Mouse (Mus musculus) megakaryocyte-erythroid progenitor cell, adult 5-6 weeks (primary cell): ENCODE results near the gene Slc12a6. TPM values are rescaled to one million over a fixed set of nuclear protein-coding genes. Genes with fewer than 3 reads are reported as not detected.

Experiments
- ATAC-seq: replicated peaks from 2 replicates; pipeline ENCODE4 v1.8.0; 2016; ENCODE audit warnings: mild to moderate bottlenecking, inconsistent platforms; ENCODE audit not compliant: severe bottlenecking, poor library complexity, low FRiP score, low TSS enrichment
- total RNA-seq, 2 experiments: library from RNA; stranded (forward) in 1 of 2; stranded (reverse) in 1 of 2; fragments of 200-1000, 215-1000 nt in 1 of 2; fragments of >200 nt in 1 of 2; fragmentation: Nextera tagmentation in 1 of 2; gene quantifications; 2 replicates each; pipeline ENCODE4 v1.2.3; 2014 to 2017

Slc12a6 gene
- total RNA-seq, 2 experiments from 2014 or later = 41.3 to 62.2 TPM

- ATAC-seq = 0 out of 2 replicates have a peak, but pooled peaks have one; percentile 13
These were observed 109.0 kb downstream of the Slc12a6 start for GRCm38 (mm10) chr2:112374610-112375009.

- ATAC-seq = peak; percentile 91
These were observed 113.6 kb downstream of the Slc12a6 start, which contains the start of gene Katnbl1 for GRCm38 (mm10) chr2:112378973-112379898. Katnbl1 (plus strand) TSS chr2:112379211.

GRCm38 (mm10) chr2:112380131-112380530 is 114.5 kb downstream of the Slc12a6 start:
- no peak for ATAC-seq

GRCm38 (mm10) chr2:112381219-112381618 is 115.6 kb downstream of the Slc12a6 start:
- ATAC-seq = no peak

GRCm38 (mm10) chr2:112390843-112391242 is 125.2 kb downstream of the Slc12a6 start:
- ATAC-seq = no peak

- ATAC-seq = no peak
These were observed 125.8 kb downstream of the Slc12a6 start for GRCm38 (mm10) chr2:112391346-112392000.

GRCm38 (mm10) chr2:112392689-112393088 is 127.1 kb downstream of the Slc12a6 start:
- ATAC-seq = no peak

- no peak for ATAC-seq
These were observed 128.3 kb downstream of the Slc12a6 start for GRCm38 (mm10) chr2:112393958-112394357.

GRCm38 (mm10) chr2:112396649-112397048 is 131.0 kb downstream of the Slc12a6 start:
- peak; percentile 79 for ATAC-seq

- no peak for ATAC-seq
These were observed 141.4 kb downstream of the Slc12a6 start for GRCm38 (mm10) chr2:112407030-112407429.

Other genes with a start within 250 kb of the Slc12a6 start
- gene Olfr1311, start 241.4 kb upstream of the Slc12a6 start, total RNA-seq (2014; fragmentation: Nextera tagmentation) = not detected in 2 replicates
- not detected in 2 replicates for gene Olfr1311, start 241.4 kb upstream of the Slc12a6 start, total RNA-seq (2017)
- gene Olfr1312, start 215.6 kb upstream of the Slc12a6 start, total RNA-seq (2014; fragmentation: Nextera tagmentation) = not detected in 2 replicates
- gene Olfr1312, start 215.6 kb upstream of the Slc12a6 start, total RNA-seq (2017) = not detected in 2 replicates
- not detected in 2 replicates for gene Olfr1313, start 188.0 kb upstream of the Slc12a6 start, total RNA-seq (2014; fragmentation: Nextera tagmentation)
- not detected in 2 replicates for gene Olfr1313, start 188.0 kb upstream of the Slc12a6 start, total RNA-seq (2017)
- not detected in 2 replicates for gene Olfr1314, start 169.0 kb upstream of the Slc12a6 start, total RNA-seq (2014; fragmentation: Nextera tagmentation)
- not detected in 2 replicates for gene Olfr1314, start 169.0 kb upstream of the Slc12a6 start, total RNA-seq (2017)
- gene Olfr1315-ps1, start 150.4 kb upstream of the Slc12a6 start, total RNA-seq (2014; fragmentation: Nextera tagmentation) = not detected in 2 replicates
- gene Olfr1315-ps1, start 150.4 kb upstream of the Slc12a6 start, total RNA-seq (2017) = not detected in 2 replicates
- gene Olfr1316, start 130.8 kb upstream of the Slc12a6 start, total RNA-seq (2014; fragmentation: Nextera tagmentation) = not detected in 2 replicates
- gene Olfr1316, start 130.8 kb upstream of the Slc12a6 start, total RNA-seq (2017) = not detected in 2 replicates
- gene Olfr1317, start 125.5 kb upstream of the Slc12a6 start, total RNA-seq (2014; fragmentation: Nextera tagmentation) = not detected in 2 replicates
- not detected in 2 replicates for gene Olfr1317, start 125.5 kb upstream of the Slc12a6 start, total RNA-seq (2017)
- gene Olfr1318, start 111.6 kb upstream of the Slc12a6 start, total RNA-seq (2014; fragmentation: Nextera tagmentation) = not detected in 2 replicates
- not detected in 2 replicates for gene Olfr1318, start 111.6 kb upstream of the Slc12a6 start, total RNA-seq (2017)
- gene Lpcat4, start 26.4 kb upstream of the Slc12a6 start, total RNA-seq (2014; fragmentation: Nextera tagmentation) = 2.4 and 3.4 TPM in 2 replicates
- 8.5 TPM in 1 of 2 replicates, not detected in the other for gene Lpcat4, start 26.4 kb upstream of the Slc12a6 start, total RNA-seq (2017)
- gene Nutm1, start 6.5 kb upstream of the Slc12a6 start, total RNA-seq (2014; fragmentation: Nextera tagmentation) = not detected in 2 replicates
- 0.42 TPM in 1 of 2 replicates, not detected in the other for gene Nutm1, start 6.5 kb upstream of the Slc12a6 start, total RNA-seq (2017)
- 165 and 205 TPM in 2 replicates for gene Nop10, start 3.9 kb upstream of the Slc12a6 start, total RNA-seq (2014; fragmentation: Nextera tagmentation)
- 238 and 272 TPM in 2 replicates for gene Nop10, start 3.9 kb upstream of the Slc12a6 start, total RNA-seq (2017)
- gene Gm21985, start 489 bp downstream of the Slc12a6 start, total RNA-seq (2014; fragmentation: Nextera tagmentation) = 0.74 and 2.5 TPM in 2 replicates
- 1.6 TPM in 1 of 2 replicates, not detected in the other for gene Gm21985, start 489 bp downstream of the Slc12a6 start, total RNA-seq (2017)
- 77.4 and 77.7 TPM in 2 replicates for gene Emc4, start 102.2 kb downstream of the Slc12a6 start, total RNA-seq (2014; fragmentation: Nextera tagmentation)
- gene Emc4, start 102.2 kb downstream of the Slc12a6 start, total RNA-seq (2017) = 79.5 and 97.8 TPM in 2 replicates
- gene Katnbl1, start 113.4 kb downstream of the Slc12a6 start, total RNA-seq (2014; fragmentation: Nextera tagmentation) = 17.0 and 20.8 TPM in 2 replicates
- gene Katnbl1, start 113.4 kb downstream of the Slc12a6 start, total RNA-seq (2017) = 20.1 and 27.8 TPM in 2 replicates
- 13.8 and 14.7 TPM in 2 replicates for gene Emc7, start 189.2 kb downstream of the Slc12a6 start, total RNA-seq (2014; fragmentation: Nextera tagmentation)
- gene Emc7, start 189.2 kb downstream of the Slc12a6 start, total RNA-seq (2017) = 9.7 and 10.5 TPM in 2 replicates
- not detected in 2 replicates for gene Chrm5, start 214.9 kb downstream of the Slc12a6 start, total RNA-seq (2014; fragmentation: Nextera tagmentation)
- gene Chrm5, start 214.9 kb downstream of the Slc12a6 start, total RNA-seq (2017) = not detected in 2 replicates
- gene Aven, start 227.1 kb downstream of the Slc12a6 start, total RNA-seq (2014; fragmentation: Nextera tagmentation) = 11.9 and 27.4 TPM in 2 replicates
- gene Aven, start 227.1 kb downstream of the Slc12a6 start, total RNA-seq (2017) = 48.4 and 50.6 TPM in 2 replicates